Mouse (Mus musculus): Measurements from ENCODE around the gene Polr2l. TPM values are rescaled to one million over a fixed set of nuclear protein-coding genes. Genes with fewer than 3 reads are reported as not detected.

Gene Polr2l
- polyA plus RNA-seq, 1 experiment: 48.7 TPM

- peak; percentile 73 for DNase-seq (ENCODE audit: low read depth)
- no peak for TF ChIP-seq POLR2A (IDR thresholded peaks at IDR 0.05; ENCODE audit: borderline replicate concordance, extremely low read depth, insufficient read depth, insufficient read length, poor library complexity, severe bottlenecking)
- TF ChIP-seq CTCF (IDR thresholded peaks at IDR 0.05; ENCODE audit: borderline replicate concordance, extremely low read depth, insufficient read depth, insufficient read length): no peak
Measured at GRCm38 (mm10) chr7:141435129-141435855, 39.6 kb downstream of the Polr2l start.

DNA sequence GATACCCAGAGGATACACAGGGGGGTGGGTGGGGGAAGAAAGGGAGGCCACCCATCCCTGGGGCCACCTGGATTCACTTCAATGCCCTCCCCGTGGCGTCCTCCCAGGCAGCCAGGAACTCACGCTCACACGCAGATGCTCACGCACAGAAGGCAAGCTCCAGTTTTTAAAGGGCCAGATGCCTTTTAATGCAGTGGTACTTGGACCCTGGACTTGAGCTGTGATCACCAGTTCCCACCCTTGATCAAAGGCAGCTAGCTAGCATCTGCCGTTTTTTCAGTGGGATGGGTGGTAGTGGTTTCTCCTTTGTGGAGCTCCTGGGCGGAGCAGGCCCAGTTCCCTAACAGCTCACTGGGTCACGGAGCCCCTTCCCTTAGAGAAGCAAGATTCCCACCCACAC is 40.5 kb downstream of the Polr2l start:
- peak; percentile 85 for DNase-seq (ENCODE audit: low read depth)
- peak; percentile 42; the same call in 1 of the 2 replicates for TF ChIP-seq POLR2A (IDR thresholded peaks at IDR 0.05; ENCODE audit: borderline replicate concordance, extremely low read depth, insufficient read depth, insufficient read length, poor library complexity, severe bottlenecking)
- no peak for TF ChIP-seq CTCF (IDR thresholded peaks at IDR 0.05; ENCODE audit: borderline replicate concordance, extremely low read depth, insufficient read depth, insufficient read length)

- DNase-seq (ENCODE audit: low read depth): no peak
- no peak for TF ChIP-seq POLR2A (IDR thresholded peaks at IDR 0.05; ENCODE audit: borderline replicate concordance, extremely low read depth, insufficient read depth, insufficient read length, poor library complexity, severe bottlenecking)
- TF ChIP-seq CTCF (IDR thresholded peaks at IDR 0.05; ENCODE audit: borderline replicate concordance, extremely low read depth, insufficient read depth, insufficient read length): no peak
Measured at GRCm38 (mm10) chr7:141433517-141434400, 41.2 kb downstream of the Polr2l start.

GRCm38 (mm10) chr7:141432741-141433516 is 42.0 kb downstream of the Polr2l start:
- peak; percentile 30 for DNase-seq (ENCODE audit: low read depth)
- TF ChIP-seq CTCF (IDR thresholded peaks at IDR 0.05; ENCODE audit: borderline replicate concordance, extremely low read depth, insufficient read depth, insufficient read length) (no peak), POLR2A (IDR thresholded peaks at IDR 0.05; ENCODE audit: borderline replicate concordance, extremely low read depth, insufficient read depth, insufficient read length, poor library complexity, severe bottlenecking) (no peak)

- TF ChIP-seq POLR2A (IDR thresholded peaks at IDR 0.05; ENCODE audit: borderline replicate concordance, extremely low read depth, insufficient read depth, insufficient read length, poor library complexity, severe bottlenecking) (no peak), CTCF (IDR thresholded peaks at IDR 0.05; ENCODE audit: borderline replicate concordance, extremely low read depth, insufficient read depth, insufficient read length) (no peak)
- no peak for DNase-seq (ENCODE audit: low read depth)
Measured at GRCm38 (mm10) chr7:141432186-141432611, 42.7 kb downstream of the Polr2l start.

DNA sequence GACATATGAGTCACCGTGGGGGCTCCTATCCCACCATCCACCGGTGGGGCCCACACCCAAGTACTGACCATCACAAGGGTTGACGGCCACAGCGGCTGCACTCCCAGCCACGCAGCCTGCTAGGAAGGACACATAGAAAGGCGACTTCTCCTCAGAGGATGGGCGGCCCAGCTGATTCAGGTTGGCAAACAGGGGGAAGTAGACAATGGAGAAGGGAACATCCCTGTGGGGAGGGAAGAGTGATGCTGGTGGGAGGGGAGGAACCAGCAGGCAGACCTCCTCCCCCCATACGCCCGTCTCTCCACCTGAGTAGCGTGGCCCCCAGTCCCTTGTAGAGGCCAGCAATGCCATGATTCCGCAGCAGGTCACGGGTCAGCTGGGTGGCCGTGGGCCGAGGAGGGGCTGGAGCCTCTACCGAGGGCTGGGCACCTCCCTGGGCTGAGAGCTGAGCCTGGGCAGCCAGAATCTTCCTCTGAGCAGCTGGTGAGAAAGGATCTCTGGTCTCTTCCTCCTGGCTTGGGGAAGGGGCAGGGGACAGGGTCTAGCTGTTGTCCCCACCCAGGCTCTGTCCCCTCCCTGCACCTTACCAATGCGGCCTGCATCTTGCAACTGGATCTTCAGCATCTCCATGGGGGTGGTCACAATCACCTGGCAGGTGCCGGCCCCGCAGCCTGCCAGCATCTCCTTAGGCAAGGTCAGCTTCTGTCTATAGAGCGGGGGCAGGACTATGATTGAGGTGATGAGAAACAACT is 43.3 kb downstream of the Polr2l start:
- TF ChIP-seq CTCF (IDR thresholded peaks at IDR 0.05; ENCODE audit: borderline replicate concordance, extremely low read depth, insufficient read depth, insufficient read length) (no peak), POLR2A (IDR thresholded peaks at IDR 0.05; ENCODE audit: borderline replicate concordance, extremely low read depth, insufficient read depth, insufficient read length, poor library complexity, severe bottlenecking) (no peak)
- DNase-seq (ENCODE audit: low read depth): no peak

DNA sequence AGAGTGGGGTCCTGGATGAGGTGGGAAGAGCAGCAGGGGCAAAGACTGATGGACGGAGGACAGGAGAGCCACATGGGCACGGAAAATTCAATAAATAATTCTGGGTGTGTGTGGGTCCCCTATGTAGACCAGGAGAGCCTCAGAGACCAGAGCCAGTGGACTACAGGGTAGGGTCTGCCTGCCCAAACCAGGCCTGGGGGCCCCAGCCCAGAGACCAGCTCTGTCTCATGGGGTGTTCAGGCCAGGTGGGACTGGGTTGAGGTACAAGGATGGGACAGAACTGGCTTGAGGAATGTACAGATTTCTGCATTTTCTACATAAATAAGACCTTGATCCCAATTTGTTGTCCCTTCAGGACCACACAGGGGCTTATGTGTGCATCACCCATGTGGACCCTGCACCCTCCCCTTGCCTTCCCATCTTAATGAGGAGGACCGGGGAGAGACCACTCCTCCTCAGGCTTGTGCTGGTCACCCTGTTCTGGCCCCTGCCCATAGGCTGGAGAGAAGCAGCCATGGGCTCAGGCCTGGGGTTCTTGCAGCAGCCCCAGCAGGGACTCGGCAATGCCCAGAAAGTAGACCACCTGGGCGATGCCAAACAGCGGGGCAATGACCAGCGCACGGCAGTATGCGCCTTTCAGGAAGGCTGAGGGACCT is 44.2 kb downstream of the Polr2l start:
- no peak for TF ChIP-seq CTCF (IDR thresholded peaks at IDR 0.05; ENCODE audit: borderline replicate concordance, extremely low read depth, insufficient read depth, insufficient read length)
- TF ChIP-seq POLR2A (IDR thresholded peaks at IDR 0.05; ENCODE audit: borderline replicate concordance, extremely low read depth, insufficient read depth, insufficient read length, poor library complexity, severe bottlenecking): no peak
- DNase-seq (ENCODE audit: low read depth): no peak

DNA sequence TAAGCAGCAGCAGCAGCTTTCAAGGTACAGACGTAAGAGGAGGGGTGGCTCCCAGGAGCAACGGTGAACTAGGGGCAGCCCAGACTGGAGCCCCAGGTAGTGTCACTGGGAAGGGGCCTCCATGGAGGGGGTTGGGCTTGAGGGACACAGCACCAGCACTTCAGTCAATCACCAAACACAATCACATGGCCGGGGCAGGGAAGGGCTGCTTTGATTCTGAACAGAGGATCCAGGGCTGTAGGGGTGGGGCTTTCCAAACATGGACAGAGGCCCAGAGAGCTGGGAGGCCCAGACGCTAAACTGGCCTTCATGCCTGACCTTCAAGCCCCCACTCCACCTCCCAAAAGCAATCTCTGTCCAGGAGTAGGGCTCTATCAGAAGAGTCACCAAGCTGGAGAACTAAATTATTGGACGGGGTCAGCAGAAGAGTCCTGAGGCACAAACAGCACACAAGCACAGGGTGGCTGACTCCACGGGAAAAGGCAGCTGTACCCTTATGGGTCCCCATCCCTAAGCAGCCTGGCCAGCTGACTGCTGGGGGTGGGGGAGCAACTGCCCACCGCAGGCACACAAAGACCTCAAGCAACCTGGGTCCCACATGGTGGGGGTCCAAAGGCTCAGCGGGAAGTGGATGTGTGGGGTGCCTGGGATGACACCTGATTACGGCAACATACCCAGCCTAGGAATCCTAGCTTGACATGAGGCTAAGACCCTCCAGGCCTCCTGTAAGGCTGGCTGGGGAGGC is 44.9 kb downstream of the Polr2l start:
- TF ChIP-seq POLR2A (IDR thresholded peaks at IDR 0.05; ENCODE audit: borderline replicate concordance, extremely low read depth, insufficient read depth, insufficient read length, poor library complexity, severe bottlenecking): no peak
- no peak for TF ChIP-seq CTCF (IDR thresholded peaks at IDR 0.05; ENCODE audit: borderline replicate concordance, extremely low read depth, insufficient read depth, insufficient read length)
- DNase-seq (ENCODE audit: low read depth): no peak

DNA sequence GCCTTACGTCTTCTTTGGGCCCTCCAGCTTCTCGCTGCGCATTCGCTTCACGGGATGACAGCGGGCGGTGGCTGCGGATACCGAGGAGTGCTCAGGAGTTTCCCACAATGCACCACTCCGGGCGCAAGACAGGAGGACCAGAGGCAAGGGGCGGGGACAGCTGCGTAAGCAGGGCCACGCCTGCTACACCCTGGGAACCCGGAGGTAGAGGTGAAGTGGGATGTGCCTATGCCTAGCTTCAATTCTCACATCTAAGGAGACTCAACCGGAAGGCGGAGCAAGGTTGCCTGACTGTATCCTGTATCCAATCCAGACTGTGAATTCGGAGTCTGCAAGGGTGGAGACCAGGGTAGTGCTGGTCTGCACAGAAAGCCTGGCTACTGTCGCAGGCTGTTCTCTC is 45.6 kb downstream of the Polr2l start, which contains the start of gene Cend1:
Gene Cend1 (minus strand): TSS at position 182 of the 400 bp plus-strand sequence.
- no peak for TF ChIP-seq POLR2A (IDR thresholded peaks at IDR 0.05; ENCODE audit: borderline replicate concordance, extremely low read depth, insufficient read depth, insufficient read length, poor library complexity, severe bottlenecking)
- TF ChIP-seq CTCF (IDR thresholded peaks at IDR 0.05; ENCODE audit: borderline replicate concordance, extremely low read depth, insufficient read depth, insufficient read length): no peak
- DNase-seq (ENCODE audit: low read depth): peak; percentile 94
